Mouse (Mus musculus) CH12.LX (cell line): ENCODE measurements around the gene Cyb561a3. TPM values are rescaled to one million over a fixed set of nuclear protein-coding genes. Genes with fewer than 3 reads are reported as not detected.

Experiments
- DNase-seq: peaks from one replicate; pipeline ENCODE4 v3.0.0-alpha.2; 2013; ENCODE audit errors: extremely low read depth
- H3K27ac ChIP-seq: 2 replicates; pipeline ENCODE4 v1.5.1; 2012; ENCODE audit warnings: low read depth, mild to moderate bottlenecking, control low read depth, moderate library complexity; ENCODE audit not compliant: insufficient read depth
- H3K27me3 ChIP-seq: replicated peaks from 2 replicates; pipeline ENCODE3; 2012; ENCODE audit warnings: inconsistent platforms
- H3K36me3 ChIP-seq, 2 experiments: replicated peaks in 1 of 2; 2 replicates each; pipeline versions ENCODE3 to v1.6.1; 2012; ENCODE audit warnings: inconsistent platforms in 1 of 2, low read length in 1 of 2, mild to moderate bottlenecking in 1 of 2, mixed read lengths in 1 of 2, moderate library complexity in 1 of 2; ENCODE audit not compliant: control insufficient read depth in 1 of 2, insufficient read depth in 1 of 2
- H3K4me1 ChIP-seq, 2 experiments: 2 replicates each; pipeline ENCODE4 v1.6.1; 2012; ENCODE audit warnings: inconsistent platforms in 1 of 2, moderate library complexity in 1 of 2; ENCODE audit not compliant: insufficient read depth in 2 of 2, control insufficient read depth in 1 of 2
- H3K4me2 ChIP-seq: 2 replicates; pipeline ENCODE4 v1.6.1; 2012; ENCODE audit warnings: low read depth, mild to moderate bottlenecking, control low read depth; ENCODE audit not compliant: poor library complexity, insufficient read depth, severe bottlenecking
- H3K4me3 ChIP-seq, 3 experiments: fragments of 150-350 bp in 1 of 3; sonication (generic) in 1 of 3; replicated peaks in 1 of 3; 2 replicates each; pipeline versions ENCODE3 to v1.5.1; 2011 to 2012; ENCODE audit warnings: low read depth in 2 of 3, low read length in 2 of 3, mild to moderate bottlenecking in 2 of 3, moderate library complexity in 2 of 3, control low read depth in 1 of 3, improper control_type of control experiment in 1 of 3, inconsistent platforms in 1 of 3, mixed read lengths in 1 of 3; ENCODE audit not compliant: poor library complexity in 1 of 3
- H3K79me2 ChIP-seq: replicated peaks from 2 replicates; pipeline ENCODE4 v1.6.1; 2012; ENCODE audit warnings: mild to moderate bottlenecking, moderate library complexity; ENCODE audit not compliant: control insufficient read depth, poor library complexity, insufficient read depth, severe bottlenecking; ENCODE audit errors: extremely low read depth
- H3K9ac ChIP-seq: 2 replicates; pipeline ENCODE4 v1.6.1; 2012; ENCODE audit warnings: low read depth, mild to moderate bottlenecking, control low read depth, moderate library complexity; ENCODE audit not compliant: insufficient read depth
- H3K9me3 ChIP-seq: replicated peaks from 2 replicates; pipeline ENCODE3; 2012; ENCODE audit warnings: low read length, inconsistent platforms, mixed read lengths
- CHD1 ChIP-seq: IDR thresholded peaks from 2 replicates; pipeline ENCODE4 v1.6.1; 2012; ENCODE audit warnings: low read depth, low read length, improper control_type of control experiment, inconsistent platforms
- CTCF ChIP-seq, 2 experiments: IDR thresholded peaks in 1 of 2; conservative IDR thresholded peaks in 1 of 2; 2 replicates each; pipeline ENCODE4 v1.5.1; 2011 to 2012; ENCODE audit warnings: low read depth in 2 of 2, low read length in 2 of 2, improper control_type of control experiment in 1 of 2, inconsistent platforms in 1 of 2, mild to moderate bottlenecking in 1 of 2, moderate library complexity in 1 of 2
- ELF1 ChIP-seq: IDR thresholded peaks from 2 replicates; pipeline ENCODE4 v1.6.1; 2014; ENCODE audit warnings: low read depth, mild to moderate bottlenecking, inconsistent platforms, low read length, improper control_type of control experiment
- EP300 ChIP-seq: IDR thresholded peaks from 2 replicates; pipeline ENCODE4 v1.6.1; 2011; ENCODE audit warnings: low read length, improper control_type of control experiment
- ETS1 ChIP-seq: conservative IDR thresholded peaks from 2 replicates; pipeline ENCODE4 v1.6.1; 2012; ENCODE audit warnings: low read depth, mild to moderate bottlenecking, inconsistent platforms, low read length, improper control_type of control experiment, moderate library complexity
- GABPA ChIP-seq: IDR thresholded peaks from 2 replicates; pipeline ENCODE4 v1.6.1; 2012; ENCODE audit warnings: low read depth, low read length, improper control_type of control experiment, inconsistent platforms; ENCODE audit not compliant: insufficient replicate concordance
- HCFC1 ChIP-seq: IDR thresholded peaks from 2 replicates; pipeline ENCODE4 v1.6.1; 2012; ENCODE audit warnings: low read depth, mild to moderate bottlenecking, inconsistent platforms, low read length, improper control_type of control experiment
- JUN ChIP-seq: IDR thresholded peaks from 2 replicates; pipeline ENCODE4 v1.6.1; 2011; ENCODE audit warnings: low read depth, mild to moderate bottlenecking, low read length, improper control_type of control experiment, moderate library complexity; ENCODE audit not compliant: insufficient read depth
- KAT2A ChIP-seq: IDR thresholded peaks from 2 replicates; pipeline ENCODE4 v1.6.1; 2012; ENCODE audit warnings: low read length, improper control_type of control experiment, inconsistent platforms; ENCODE audit not compliant: insufficient replicate concordance
- MAX ChIP-seq: IDR thresholded peaks from 2 replicates; pipeline ENCODE4 v1.6.1; 2011; ENCODE audit warnings: low read length, improper control_type of control experiment
- MEF2A ChIP-seq: IDR thresholded peaks from 2 replicates; pipeline ENCODE4 v1.6.1; 2014; ENCODE audit warnings: low read depth, mild to moderate bottlenecking, inconsistent platforms, low read length, improper control_type of control experiment, borderline replicate concordance
- PAX5 ChIP-seq: IDR thresholded peaks from 2 replicates; pipeline ENCODE4 v1.6.1; 2012; ENCODE audit warnings: low read length, inconsistent platforms, mixed read lengths
- RAD21 ChIP-seq: IDR thresholded peaks from 2 replicates; pipeline ENCODE4 v1.6.1; 2011; ENCODE audit warnings: low read depth, mild to moderate bottlenecking, low read length, improper control_type of control experiment, moderate library complexity
- SIN3A ChIP-seq: IDR thresholded peaks from 2 replicates; pipeline ENCODE4 v1.6.1; 2012; ENCODE audit warnings: low read length, improper control_type of control experiment, inconsistent platforms
- ZMIZ1 ChIP-seq: IDR thresholded peaks from 2 replicates; pipeline ENCODE4 v1.6.1; 2012; ENCODE audit warnings: low read depth, mild to moderate bottlenecking, inconsistent platforms, low read length, improper control_type of control experiment
- ZNF384 ChIP-seq: IDR thresholded peaks from 2 replicates; pipeline ENCODE4 v1.6.1; 2012; ENCODE audit warnings: low read depth, low read length, improper control_type of control experiment, inconsistent platforms
- dilution Hi-C: fragments of 300-500 bp; cut with MboI; formaldehyde crosslinking; loops from 2 replicates; pipeline ENCODE4 v1.14.3; 2020; ENCODE audit warnings: low sequenced_read_pairs; ENCODE audit not compliant: extremely low pct_unique_long_range_greater_than_20kb, extremely low pct_ligation_motif_present
- in situ Hi-C: fragments of 300-500 bp; cut with MboI; formaldehyde crosslinking; loops from 3 replicates; pipeline ENCODE4 v1.14.3; 2019; ENCODE audit warnings: low sequenced_read_pairs, low pct_ligation_motif_present, low pct_unique_long_range_greater_than_20kb, mixed read lengths
- polyA plus RNA-seq: library from polyadenylated mRNA; unstranded; fragments of >175 nt; gene quantifications from 2 replicates; pipeline ENCODE4 v1.2.1, GENCODE M21; 2012; ENCODE audit warnings: low read depth; ENCODE audit not compliant: insufficient read length
- total RNA-seq, 2 experiments: library from RNA; depleted of rRNA; stranded (reverse); fragments of 300-350 nt in 1 of 2; fragments of >200 nt in 1 of 2; gene quantifications; 2 replicates each; pipeline ENCODE4 v1.2.3; 2012 to 2014

Cyb561a3 gene
- total and polyA plus RNA-seq, 3 experiments: 137 to 327 (median 211) TPM

DNA sequence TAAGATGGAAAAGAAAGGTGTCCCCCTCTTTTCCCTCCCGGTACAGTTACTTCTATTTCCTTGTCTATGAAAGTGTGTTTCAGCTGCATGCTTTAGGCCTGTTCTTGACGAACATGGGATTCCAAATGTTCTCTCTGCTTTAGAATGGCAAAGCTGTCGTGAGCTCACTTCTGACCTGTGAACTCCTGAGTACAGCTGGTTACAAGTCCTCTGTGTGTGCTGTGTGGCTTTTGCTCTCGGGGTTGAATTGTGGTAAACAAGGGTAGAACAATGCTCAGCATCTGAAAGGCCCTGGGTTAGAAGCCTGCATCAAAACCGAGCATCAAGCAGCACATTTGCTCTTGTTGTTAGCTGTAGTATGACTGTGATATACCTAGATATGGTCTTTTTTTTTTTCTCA is 14.6 kb upstream of the Cyb561a3 start:
- DNase-seq: no peak
- dilution Hi-C loops: no loop called here

DNA sequence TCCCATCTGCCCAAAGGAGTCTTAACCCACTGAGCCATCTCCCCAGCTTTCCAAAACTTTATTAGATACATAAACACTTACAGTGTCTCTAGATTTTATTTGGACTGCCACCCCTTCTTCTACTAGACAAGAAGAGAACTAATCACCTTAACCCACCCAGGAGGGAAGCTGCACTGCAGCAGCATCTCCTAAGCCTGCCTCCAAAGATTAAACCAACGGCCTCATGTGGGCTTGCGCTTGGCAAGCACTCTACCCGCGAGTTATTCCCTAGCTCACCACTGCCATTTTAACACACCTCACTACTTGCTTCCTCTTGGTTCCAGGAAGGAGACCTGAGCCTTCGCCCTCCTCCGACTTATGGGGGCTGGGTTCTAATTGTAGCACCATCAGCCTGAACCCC is 12.7 kb upstream of the Cyb561a3 start:
- in situ Hi-C loops: loop anchor here (5.0 kb wide), 1 partner anchor 38 kb away; no protein-coding TSS in a partner anchor
- dilution Hi-C loops: no loop called here
- Histone ChIP-seq H3K27me3 (no peaks in the 10 kb centered on the region), H3K4me3 (no peak overlapping the region), H3K4me1 (peaks cover 0 to 8% of the 10 kb centered on the region in 2 experiments; a peak in 2 of 4 replicates), H3K36me3 (peaks cover 0 to 11% of the 10 kb centered on the region in 2 experiments), H3K9ac (no peak overlapping the region), H3K4me2 (no peak overlapping the region), H3K27ac (no peak overlapping the region), H3K79me2 (no peaks in the 10 kb centered on the region), H3K9me3 (no peaks in the 10 kb centered on the region)
- TF ChIP-seq GABPA: no peak
- DNase-seq: no peak

More for the DNA sequence above, 14.6 kb upstream of the Cyb561a3 start:
- no peak overlapping the region for H3K27ac ChIP-seq
- in situ Hi-C loops: loop anchor here (5.0 kb wide), 1 partner anchor 40 kb away; no protein-coding TSS in a partner anchor
- no peak overlapping the region for H3K4me3 ChIP-seq
- H3K36me3 ChIP-seq: peaks cover 0 to under 1% of the 10 kb centered on the region in 2 experiments
- H3K27me3 ChIP-seq: no peaks in the 10 kb centered on the region
- H3K9ac ChIP-seq: no peak overlapping the region
- TF ChIP-seq GABPA (no peak), ETS1 (no peak), ELF1 (no peak), RAD21 (no peak), MEF2A (no peak), MAX (no peak), ZMIZ1 (no peak), SIN3A (no peak), CHD1 (no peak), CTCF (conservative IDR thresholded peaks at IDR 0.05 in 1 of 2, IDR thresholded peaks at IDR 0.05 in 1 of 2; ENCODE audit: low read depth in 2 of 2, low read length in 2 of 2) (no peak), PAX5 (no peak), ZNF384 (no peak), KAT2A (no peak), JUN (no peak), EP300 (no peak), HCFC1 (no peak)
- H3K4me1 ChIP-seq: peaks cover 0 to 8% of the 10 kb centered on the region in 2 experiments; a peak in 2 of 4 replicates
- no peak overlapping the region for H3K4me2 ChIP-seq
- no peaks in the 10 kb centered on the region for H3K9me3 ChIP-seq
- H3K79me2 ChIP-seq: no peaks in the 10 kb centered on the region
